Mouse (Mus musculus) hindbrain, embryonic 16.5 days (tissue): ENCODE results near the gene Sept12. TPM values are rescaled to one million over a fixed set of nuclear protein-coding genes. Genes with fewer than 3 reads are reported as not detected.

ENCODE experiments used
- ATAC-seq: fragments of 200-750 bp; cut with Nextera tagmentation; 2 replicates; pipeline ENCODE4 v1.8.0; 2017; ENCODE audit warnings: moderate TSS enrichment, moderate library complexity
- H3K27ac ChIP-seq: fragments of 300-500 bp; sonication (generic); 2 replicates; pipeline ENCODE4 v1.5.1; 2014; ENCODE audit warnings: low read depth, mild to moderate bottlenecking, control low read depth, low read length, moderate library complexity
- H3K27me3 ChIP-seq: fragments of 300-500 bp; sonication (generic); replicated peaks from 2 replicates; pipeline ENCODE4 v1.6.1; 2014; ENCODE audit warnings: low read length; ENCODE audit not compliant: control insufficient read depth, insufficient read depth
- H3K36me3 ChIP-seq: fragments of 300-500 bp; sonication (generic); 2 replicates; pipeline ENCODE4 v1.6.1; 2014; ENCODE audit warnings: mild to moderate bottlenecking, low read length, moderate library complexity, mixed read lengths; ENCODE audit not compliant: control insufficient read depth, insufficient read depth
- H3K4me1 ChIP-seq: fragments of 300-500 bp; sonication (generic); 2 replicates; pipeline ENCODE4 v1.6.1; 2014; ENCODE audit warnings: low read depth, low read length; ENCODE audit not compliant: control insufficient read depth, insufficient read depth
- H3K4me2 ChIP-seq: fragments of 300-500 bp; sonication (generic); 2 replicates; pipeline ENCODE4 v1.6.1; 2014; ENCODE audit warnings: mild to moderate bottlenecking, low read length, control low read depth, moderate library complexity
- H3K4me3 ChIP-seq: fragments of 300-500 bp; sonication (generic); 2 replicates; pipeline ENCODE4 v1.5.1; 2014; ENCODE audit warnings: mild to moderate bottlenecking, low read length, control low read depth, moderate library complexity
- H3K9ac ChIP-seq: fragments of 300-500 bp; sonication (generic); 2 replicates; pipeline ENCODE4 v1.6.1; 2014; ENCODE audit warnings: low read depth, mild to moderate bottlenecking, control low read depth, low read length, moderate library complexity
- H3K9me3 ChIP-seq: fragments of 300-500 bp; sonication (generic); 2 replicates; pipeline ENCODE4 v1.6.1; 2014; ENCODE audit warnings: mild to moderate bottlenecking, low read length, moderate library complexity; ENCODE audit not compliant: control insufficient read depth
- WGBS: fragments of 180-500 bp; shearing (Covaris S2); extraction: QIAGEN DNeasy Blood & Tissue Kit; methylation state at CpG from one replicate; pipeline ENCODE4 v1.1.7; 2014; 5-methylcytosine and 5-hydroxymethylcytosine counted together
- polyA plus RNA-seq: library from polyadenylated mRNA; unstranded; fragments of >200 nt; fragmentation: Nextera tagmentation; extraction: Ambion mirVana; gene quantifications from 2 replicates; pipeline ENCODE4 v1.2.1, GENCODE M21; 2015

Gene Sept12
- polyA plus RNA-seq, 1 experiment from 2014 or later: not detected

DNA sequence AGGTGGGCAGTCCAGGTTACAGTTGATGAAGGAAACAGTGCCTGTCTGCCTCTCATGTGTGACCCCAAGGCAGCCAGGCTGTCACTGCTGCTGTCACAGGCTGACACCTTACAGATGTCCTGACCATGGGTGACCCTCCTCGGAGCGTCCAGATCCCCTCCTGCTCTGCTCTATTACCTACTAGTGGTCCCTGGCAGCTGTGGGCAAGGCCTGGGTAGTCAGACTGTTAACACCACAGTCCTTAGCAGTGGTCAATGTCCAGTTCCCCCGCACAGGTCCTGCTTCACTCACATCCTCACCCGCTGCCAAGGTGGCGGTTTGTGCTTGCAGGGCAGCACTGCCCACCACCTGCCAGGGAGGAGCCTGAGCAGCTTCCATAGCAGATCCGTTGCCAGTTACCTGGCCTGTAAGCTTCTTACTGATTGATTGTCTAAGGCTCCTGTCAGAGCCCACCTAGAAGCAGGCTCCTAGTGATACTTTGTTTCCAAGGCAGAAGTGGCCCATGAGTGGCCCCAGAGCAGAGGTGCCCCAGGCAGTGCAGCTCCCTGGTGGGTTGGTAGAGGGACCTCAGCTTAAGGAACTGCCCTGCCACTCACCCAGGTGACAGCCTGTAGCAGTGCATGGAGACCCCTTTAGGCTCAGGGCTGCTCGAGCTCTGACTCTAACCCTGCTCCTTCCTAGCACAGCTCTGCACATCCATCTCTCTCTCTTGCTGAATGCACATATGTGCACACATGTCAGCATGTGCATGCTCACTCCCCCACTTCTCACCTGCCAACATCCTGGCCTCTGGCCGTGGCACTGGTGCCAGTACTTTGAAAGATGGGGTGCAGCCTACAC lies 60.1 kb downstream of the Sept12 start:
- no peak for ATAC-seq
- Histone ChIP-seq H3K27ac (no peak overlapping the region), H3K9me3 (no peaks in the 10 kb centered on the region), H3K4me2 (no peak overlapping the region), H3K27me3 (no peaks in the 10 kb centered on the region), H3K4me3 (no peak overlapping the region), H3K4me1 (peaks cover 13% of the 10 kb centered on the region), H3K36me3 (peaks cover 30% of the 10 kb centered on the region), H3K9ac (no peak overlapping the region; the same call in 1 of the 2 replicates)
- WGBS: 97% methylated on average over 8 of the region's 8 CpGs

Other genes starting within 250 kb of the Sept12 start
- gene Cdip1, start 207.6 kb downstream of the Sept12 start, polyA plus RNA-seq: 137 and 143 TPM in 2 replicates
- gene 4930562C15Rik, start 162.4 kb downstream of the Sept12 start, polyA plus RNA-seq: 0.13 and 0.19 TPM in 2 replicates
- 55.2 and 73.2 TPM in 2 replicates for gene Ubald1, start 117.5 kb downstream of the Sept12 start, polyA plus RNA-seq
- 133 and 140 TPM in 2 replicates for gene Mgrn1, start 111.6 kb downstream of the Sept12 start, polyA plus RNA-seq
- gene Nudt16l1, start 59.1 kb downstream of the Sept12 start, polyA plus RNA-seq: 132 and 137 TPM in 2 replicates
- 68.6 and 71.5 TPM in 2 replicates for gene Anks3, start 33.6 kb downstream of the Sept12 start, polyA plus RNA-seq
- gene Smim22, start 9.4 kb upstream of the Sept12 start, polyA plus RNA-seq: 4.0 and 4.2 TPM in 2 replicates
- gene Rogdi, start 15.7 kb upstream of the Sept12 start, polyA plus RNA-seq: 152 and 171 TPM in 2 replicates
- gene Glyr1, start 52.0 kb upstream of the Sept12 start, polyA plus RNA-seq: 171 and 192 TPM in 2 replicates
- 9.0 and 10.4 TPM in 2 replicates for gene Ubn1, start 52.2 kb upstream of the Sept12 start, polyA plus RNA-seq
- 0.07 and 0.16 TPM in 2 replicates for gene Ppl, start 134.6 kb upstream of the Sept12 start, polyA plus RNA-seq
- gene Sec14l5, start 149.3 kb upstream of the Sept12 start, polyA plus RNA-seq: 0.15 and 0.27 TPM in 2 replicates
- gene Nagpa, start 206.2 kb upstream of the Sept12 start, polyA plus RNA-seq: 11.9 and 14.9 TPM in 2 replicates
- gene AU021092, start 224.4 kb upstream of the Sept12 start, polyA plus RNA-seq: 15.7 and 16.6 TPM in 2 replicates
- 42.9 and 45.9 TPM in 2 replicates for gene Alg1, start 235.8 kb upstream of the Sept12 start, polyA plus RNA-seq